Mouse (Mus musculus) brain, embryonic 14.5 days (tissue): ENCODE results near the gene Parva. TPM values are rescaled to one million over a fixed set of nuclear protein-coding genes. Genes with fewer than 3 reads are reported as not detected.
A peak's percentile ranks its signal among the peaks of the same experiment; 100 is the strongest.

Experiments used
- DNase-seq: peaks from one replicate; pipeline ENCODE4 v3.0.0-alpha.2; 2011; ENCODE audit warnings: low read depth
- CTCF ChIP-seq: fragments of 200-500 bp; IDR thresholded peaks from 2 replicates; pipeline ENCODE4 v1.5.1; 2012; ENCODE audit warnings: inconsistent platforms, mild to moderate bottlenecking, moderate library complexity, borderline replicate concordance; ENCODE audit not compliant: insufficient read depth, insufficient read length; ENCODE audit errors: extremely low read depth
- POLR2A ChIP-seq: fragments of 200-500 bp; IDR thresholded peaks from 2 replicates; pipeline ENCODE4 v1.6.1; 2012; ENCODE audit warnings: mild to moderate bottlenecking, inconsistent platforms, borderline replicate concordance; ENCODE audit not compliant: poor library complexity, insufficient read depth, insufficient read length, severe bottlenecking; ENCODE audit errors: extremely low read depth
- polyA plus RNA-seq: library from polyadenylated mRNA; depleted of rRNA; stranded (reverse); fragments of >200 nt; gene quantifications from 2 replicates; pipeline ENCODE4 v1.2.3, GENCODE M21; 2012

Parva gene
- polyA plus RNA-seq, 1 experiment: 33.6 TPM

DNA sequence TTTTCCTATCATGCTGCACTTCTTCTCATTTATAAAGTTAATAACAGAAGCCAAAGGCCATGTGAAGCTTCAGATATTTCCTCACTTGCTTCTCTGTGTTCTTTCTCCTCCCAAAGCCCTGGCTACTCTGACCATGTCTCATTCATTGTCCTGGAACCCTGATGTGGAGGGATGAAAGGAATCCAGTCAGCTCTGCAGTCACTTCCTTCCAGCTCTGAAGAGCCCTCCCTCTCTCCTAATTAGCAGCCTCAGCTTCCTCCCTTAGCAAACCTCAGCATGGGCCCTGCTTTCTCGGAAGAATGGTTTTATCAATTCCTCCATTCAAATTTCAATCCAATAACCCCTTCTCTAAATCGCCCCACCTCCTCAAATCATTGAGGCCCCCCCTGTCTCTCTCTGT, 56.1 kb downstream of the Parva start:
- peak; percentile 70 for DNase-seq

DNA sequence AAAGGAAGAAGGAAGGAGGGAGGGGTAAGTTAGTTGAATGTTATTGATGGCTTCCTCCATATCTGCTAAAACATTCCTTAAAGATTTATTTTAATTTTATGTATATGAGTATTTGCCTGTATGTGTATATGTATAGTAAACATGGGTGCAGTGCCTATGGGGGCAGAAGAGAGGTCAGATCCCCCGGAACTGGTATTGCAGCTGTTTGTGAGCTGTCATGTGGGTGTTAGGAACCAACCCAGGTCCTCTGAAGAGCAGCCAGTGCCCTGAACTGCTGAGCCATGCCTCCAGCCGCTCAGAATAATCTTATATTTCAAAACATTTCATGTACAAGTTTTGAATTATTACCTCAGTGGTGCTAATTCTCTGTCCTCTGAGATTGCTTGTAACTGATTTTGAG, 63.5 kb downstream of the Parva start:
- TF ChIP-seq CTCF: no peak
- TF ChIP-seq POLR2A: no peak
- no peak for DNase-seq

More for the DNA sequence above, 56.1 kb downstream of the Parva start:
- TF ChIP-seq POLR2A (no peak), CTCF (no peak)

DNA sequence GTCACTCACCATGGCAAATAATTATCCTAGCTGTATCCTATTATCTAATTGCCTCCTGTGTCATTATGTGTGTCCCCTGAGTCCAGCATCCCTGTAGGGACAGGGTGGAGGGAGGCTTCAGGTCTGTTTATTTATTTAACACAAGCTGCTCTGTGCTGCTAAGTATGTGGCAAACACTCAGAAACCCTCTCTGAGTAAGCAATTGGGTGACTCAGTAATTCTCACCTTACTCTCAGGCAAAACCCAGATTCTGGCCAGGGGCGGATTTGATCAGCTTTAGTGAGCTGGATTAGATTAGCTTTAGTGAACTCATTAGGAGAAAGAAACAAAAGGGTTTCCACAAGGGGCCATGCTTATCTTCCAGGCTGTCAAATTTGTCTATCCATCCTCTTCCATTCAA, 64.4 kb downstream of the Parva start:
- no peak for TF ChIP-seq POLR2A
- TF ChIP-seq CTCF: no peak
- DNase-seq: no peak

DNA sequence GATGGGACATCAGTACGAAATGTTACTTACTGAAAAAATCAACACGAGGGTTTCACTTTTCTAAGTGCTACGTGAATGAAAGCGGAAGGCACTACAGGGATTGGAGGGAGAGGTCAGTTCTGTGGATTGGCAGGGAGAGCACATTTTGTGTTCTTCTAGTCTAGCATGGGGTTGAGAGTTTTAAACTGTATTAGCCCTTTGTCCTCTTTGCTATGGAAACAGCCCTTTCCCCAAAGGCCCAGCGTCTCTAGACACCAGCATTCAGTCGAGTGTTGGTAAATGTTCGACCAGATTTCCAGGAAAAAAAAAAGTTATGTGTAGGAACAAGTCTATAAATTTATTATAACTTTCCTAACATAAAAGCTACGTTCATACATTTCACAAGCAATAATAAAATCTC, 68.6 kb downstream of the Parva start:
- no peak for DNase-seq
- no peak for TF ChIP-seq CTCF
- no peak for TF ChIP-seq POLR2A

DNA sequence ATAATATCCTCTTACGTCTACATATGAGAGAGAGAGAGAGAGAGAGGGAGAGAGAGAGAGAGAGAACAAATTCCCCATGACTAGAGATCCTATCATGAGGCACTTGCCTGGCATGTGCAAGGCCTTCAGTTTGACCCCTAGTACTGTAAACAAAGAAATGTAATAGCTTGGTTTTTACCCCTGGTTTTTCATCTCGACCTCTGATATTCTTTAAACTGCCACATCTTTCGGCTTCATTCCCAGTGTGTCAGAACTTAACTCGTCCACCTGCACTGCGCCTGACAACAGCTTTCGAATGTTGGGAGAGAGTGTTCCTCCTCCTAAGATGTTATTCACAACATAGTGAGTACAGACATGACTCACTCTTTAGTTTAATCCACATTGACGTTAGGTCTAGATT, 69.6 kb downstream of the Parva start:
- DNase-seq: no peak
- TF ChIP-seq CTCF: no peak
- TF ChIP-seq POLR2A: no peak

DNA sequence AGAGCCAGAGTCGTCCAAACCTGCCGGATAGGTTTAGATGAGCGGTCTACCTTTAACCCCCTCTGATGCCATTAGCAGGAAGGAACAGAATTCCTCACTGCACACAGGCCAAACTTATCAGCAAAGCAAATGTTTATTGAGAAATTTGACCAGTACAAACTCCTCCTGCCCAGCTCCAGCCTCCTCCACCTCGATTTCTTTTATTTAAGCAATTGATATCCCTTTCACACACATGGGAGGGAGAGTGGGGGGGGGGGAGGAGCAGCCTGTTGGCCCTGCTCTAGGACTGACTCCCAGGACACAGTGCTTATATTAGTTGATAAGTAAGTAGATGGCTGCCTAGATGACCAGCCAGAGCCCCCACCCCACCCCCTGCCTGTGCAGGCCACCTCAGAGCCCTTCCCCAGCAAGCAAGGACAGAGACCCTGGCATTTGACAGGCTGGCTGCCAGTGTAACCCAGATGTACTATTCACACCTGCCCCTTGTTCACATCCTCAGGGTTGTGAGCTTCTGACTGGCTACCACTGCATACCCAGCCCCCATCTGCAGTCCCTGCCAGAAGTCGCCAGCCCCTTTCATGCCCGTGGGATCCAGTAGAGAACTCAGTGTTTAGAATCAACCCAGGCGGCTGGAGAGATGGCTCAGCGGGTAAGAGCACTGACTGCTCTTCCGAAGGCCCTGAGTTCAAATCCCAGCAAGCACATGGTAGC, 71.4 kb downstream of the Parva start:
- TF ChIP-seq CTCF: no peak
- DNase-seq: no peak

DNA sequence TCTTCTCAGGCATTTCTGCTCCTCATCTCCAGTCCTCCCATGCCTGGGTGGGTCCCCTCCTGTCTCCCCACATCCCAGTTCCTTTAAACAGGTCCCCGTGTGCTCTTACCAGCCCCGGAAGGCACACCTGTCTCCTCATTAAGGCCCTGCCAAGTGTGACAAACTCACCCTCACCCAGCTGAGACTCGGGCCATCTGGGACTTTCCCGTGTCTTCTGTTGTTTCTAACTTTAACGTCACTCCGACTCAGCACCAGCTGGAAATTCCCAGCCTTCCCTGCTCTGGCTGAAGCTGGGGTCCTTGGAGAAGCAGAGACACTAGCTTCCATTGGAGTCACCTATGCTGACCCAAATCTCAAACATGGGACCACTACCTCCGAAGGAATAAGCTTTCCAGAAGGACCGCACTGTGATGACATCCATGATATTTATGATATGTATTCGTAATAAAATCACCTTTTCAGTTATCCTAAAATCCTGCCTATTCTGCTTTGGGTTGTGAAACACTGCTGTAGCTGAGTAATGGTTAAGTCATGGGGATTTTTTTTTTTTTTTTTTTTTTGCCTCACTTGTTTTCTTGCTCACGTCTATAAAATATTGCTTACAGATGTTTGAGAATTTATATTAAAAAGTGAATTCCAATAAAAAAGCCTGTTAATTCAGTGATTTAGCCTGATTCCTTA, 72.3 kb downstream of the Parva start:
- DNase-seq: peak; percentile 66
- TF ChIP-seq CTCF (no peak), POLR2A (no peak)

DNA sequence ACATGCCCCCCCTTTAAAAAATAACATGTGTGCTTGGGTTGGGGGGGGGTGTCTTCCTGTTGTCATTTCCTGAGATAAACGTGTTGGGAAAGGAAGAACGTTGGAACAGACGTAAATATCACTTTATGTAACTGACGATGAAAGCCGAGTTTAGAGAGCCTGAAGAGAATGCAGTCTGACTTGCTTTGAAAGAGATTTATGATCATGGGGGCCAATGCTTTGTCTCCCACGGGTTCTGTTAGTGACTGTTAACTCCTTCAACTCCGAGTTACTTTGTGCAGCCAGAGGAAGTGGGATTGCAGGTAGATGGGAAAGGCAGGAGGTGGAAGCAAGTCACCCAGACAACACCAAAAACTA, 72.8 kb downstream of the Parva start:
- DNase-seq: no peak
- TF ChIP-seq POLR2A (no peak), CTCF (no peak)

DNA sequence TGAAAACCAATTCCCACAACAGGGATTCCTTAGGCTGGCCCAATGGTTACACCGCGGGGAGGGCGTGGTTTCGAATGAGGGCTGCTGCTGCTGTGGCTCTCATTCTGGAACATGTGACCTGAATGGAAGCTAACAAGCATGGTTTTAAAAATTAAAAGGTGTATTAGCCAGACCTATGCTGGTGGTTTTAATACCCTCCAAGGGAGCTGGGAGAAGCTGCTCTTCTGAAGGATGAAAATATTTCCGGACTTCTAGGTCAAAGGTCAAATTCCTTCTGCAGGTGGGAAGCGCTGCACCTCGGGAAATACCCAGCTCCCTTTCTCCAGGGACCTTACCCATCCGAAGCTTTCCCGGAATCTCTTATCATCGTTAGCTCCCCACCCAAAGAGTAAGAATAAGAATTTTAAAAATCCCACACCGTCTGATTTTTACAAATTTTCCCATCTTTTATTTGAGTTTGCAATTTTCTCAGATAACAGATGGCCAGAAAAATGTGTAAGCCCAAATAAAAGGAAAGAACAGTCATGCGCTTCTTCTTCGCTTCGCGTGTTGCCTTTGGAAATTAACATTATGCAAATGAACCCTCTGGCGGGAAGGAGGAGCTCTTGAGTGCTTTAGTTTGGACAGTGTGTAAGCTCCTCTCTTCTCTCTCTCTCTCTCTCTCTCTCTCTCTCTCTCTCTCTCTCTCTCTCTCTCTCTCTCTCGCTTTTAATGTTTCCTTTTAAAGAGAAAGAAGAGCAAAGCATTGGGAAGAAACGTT, 74.9 kb downstream of the Parva start:
- TF ChIP-seq POLR2A (no peak), CTCF (no peak)
- peak; percentile 90 for DNase-seq

DNA sequence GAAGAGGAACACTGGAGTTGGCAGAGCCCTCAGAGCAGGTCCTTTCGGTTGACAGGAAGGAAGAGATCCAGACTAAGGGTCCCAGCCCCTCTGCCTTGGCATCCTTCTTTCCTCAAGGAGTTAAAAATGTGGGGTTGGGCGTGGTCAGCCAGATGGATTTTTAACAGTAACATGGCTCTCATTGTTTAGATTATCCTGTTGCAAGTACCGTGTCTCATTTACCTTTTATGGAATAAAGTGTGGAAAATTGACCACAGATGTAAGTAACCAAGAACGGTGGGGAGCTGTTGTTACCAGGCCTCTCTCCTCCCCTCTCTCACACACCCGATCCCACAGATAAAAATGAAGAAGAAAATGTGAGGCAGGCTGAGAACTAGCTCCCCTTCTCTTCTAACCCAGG, 75.5 kb downstream of the Parva start:
- DNase-seq: no peak
- TF ChIP-seq CTCF: no peak
- no peak for TF ChIP-seq POLR2A

DNA sequence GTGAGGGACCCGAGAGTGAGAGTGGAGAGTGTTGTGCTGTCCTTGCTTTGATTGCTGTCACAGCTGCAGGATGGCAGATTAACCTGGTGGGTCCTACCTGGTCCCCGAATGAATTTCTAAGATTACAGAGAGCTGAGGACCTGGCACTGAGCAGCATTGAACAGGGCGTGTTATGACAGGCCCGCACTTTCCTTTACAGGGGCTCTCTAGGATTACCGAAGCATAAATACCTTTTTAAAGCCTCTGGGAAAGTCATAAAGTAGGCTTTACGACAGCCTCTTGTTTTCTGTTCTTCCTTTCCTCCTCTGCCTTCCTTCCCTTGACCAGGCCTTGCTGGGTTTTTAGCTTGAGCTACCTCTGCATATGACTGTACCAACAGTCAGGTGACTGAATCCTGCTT, 76.1 kb downstream of the Parva start:
- TF ChIP-seq POLR2A: no peak
- no peak for TF ChIP-seq CTCF
- no peak for DNase-seq
